Mouse (Mus musculus) heart, embryonic 10.5 days (tissue): ENCODE measurements around the gene Dcaf8. TPM values are rescaled to one million over a fixed set of nuclear protein-coding genes. Genes with fewer than 3 reads are reported as not detected.

Source experiments
- DNase-seq: peaks from one replicate; pipeline ENCODE4 v3.0.0-alpha.2; 2017; ENCODE audit warnings: low spot score
- H3K27ac ChIP-seq: fragments of 300-500 bp; sonication (generic); 2 replicates; pipeline ENCODE4 v1.5.1; 2016; ENCODE audit warnings: mild to moderate bottlenecking
- H3K27me3 ChIP-seq: fragments of 300-500 bp; sonication (generic); 2 replicates; pipeline ENCODE4 v1.6.1; 2016; ENCODE audit warnings: mild to moderate bottlenecking; ENCODE audit not compliant: poor library complexity, insufficient read depth, severe bottlenecking
- H3K36me3 ChIP-seq: fragments of 300-500 bp; sonication (generic); 2 replicates; pipeline ENCODE4 v1.6.1; 2016; ENCODE audit warnings: mild to moderate bottlenecking, moderate library complexity
- H3K4me1 ChIP-seq: fragments of 300-500 bp; sonication (generic); 2 replicates; pipeline ENCODE4 v1.6.1; 2016; ENCODE audit warnings: mild to moderate bottlenecking
- H3K4me3 ChIP-seq: fragments of 300-500 bp; sonication (generic); 2 replicates; pipeline ENCODE4 v1.5.1; 2016; ENCODE audit warnings: mild to moderate bottlenecking, moderate library complexity
- H3K9me3 ChIP-seq: fragments of 300-500 bp; sonication (generic); 2 replicates; pipeline ENCODE4 v1.6.1; 2016; ENCODE audit warnings: mild to moderate bottlenecking, moderate library complexity
- WGBS: fragments of 180-500 bp; shearing (Covaris S2); methylation state at CpG from one replicate; pipeline ENCODE4 v1.1.7; 2016; 5-methylcytosine and 5-hydroxymethylcytosine counted together
- polyA plus RNA-seq: library from polyadenylated mRNA; unstranded; fragments of >200 nt; fragmentation: Nextera tagmentation; extraction: Ambion mirVana; gene quantifications from 2 replicates; pipeline ENCODE4 v1.2.1, GENCODE M21; 2016

The Dcaf8 gene
- polyA plus RNA-seq, 1 experiment from 2014 or later, result 110 TPM

GRCm38 (mm10) chr1:172155518-172155917, 7.6 kb downstream of the Dcaf8 start:
- Histone ChIP-seq H3K27ac (no peak overlapping the region), H3K4me3 (no peak overlapping the region), H3K27me3 (no peaks in the 10 kb centered on the region), H3K9me3 (no peaks in the 10 kb centered on the region), H3K36me3 (peaks cover 61% of the 10 kb centered on the region), H3K4me1 (peaks cover 9% of the 10 kb centered on the region; the same call in 1 of the 2 replicates)
- 90% methylated on average over 3 of the region's 3 CpGs for WGBS
- DNase-seq, result no peak

- peaks cover 18% of the 10 kb centered on the region for H3K4me1 ChIP-seq
- peak overlapping the region; percentile 81 for H3K27ac ChIP-seq
- H3K27me3 ChIP-seq, result no peaks in the 10 kb centered on the region
- no peaks in the 10 kb centered on the region for H3K9me3 ChIP-seq
- 53% methylated on average over 4 of the region's 4 CpGs for WGBS
- DNase-seq, result no peak
- H3K36me3 ChIP-seq, result peaks cover 18% of the 10 kb centered on the region
- 0 out of 2 replicates have a peak overlapping the region, but pooled peaks have one; percentile 2 for H3K4me3 ChIP-seq
Observed at GRCm38 (mm10) chr1:172159970-172160369, 12.1 kb downstream of the Dcaf8 start.

- Histone ChIP-seq H3K27me3 (no peaks in the 10 kb centered on the region), H3K27ac (peak overlapping the region; percentile 81), H3K9me3 (no peaks in the 10 kb centered on the region), H3K36me3 (peaks cover 20% of the 10 kb centered on the region), H3K4me3 (0 out of 2 replicates have a peak overlapping the region, but pooled peaks have one; percentile 2), H3K4me1 (peaks cover 18% of the 10 kb centered on the region)
- no peak for DNase-seq
Observed at GRCm38 (mm10) chr1:172160508-172160907, 12.6 kb downstream of the Dcaf8 start.

- no peak overlapping the region for H3K4me3 ChIP-seq
- no peak overlapping the region for H3K27ac ChIP-seq
- WGBS, result 91% methylated on average over 1 of the region's 1 CpGs
- H3K4me1 ChIP-seq, result peaks cover 18% of the 10 kb centered on the region
- no peaks in the 10 kb centered on the region for H3K9me3 ChIP-seq
- H3K27me3 ChIP-seq, result no peaks in the 10 kb centered on the region
- DNase-seq, result no peak
- H3K36me3 ChIP-seq, result peaks cover 21% of the 10 kb centered on the region
Observed at GRCm38 (mm10) chr1:172162009-172162408, 14.1 kb downstream of the Dcaf8 start.

GRCm38 (mm10) chr1:172162959-172163358, 15.1 kb downstream of the Dcaf8 start:
- no peak for DNase-seq
- Histone ChIP-seq H3K4me1 (peaks cover 18% of the 10 kb centered on the region), H3K27me3 (no peaks in the 10 kb centered on the region), H3K4me3 (no peak overlapping the region), H3K36me3 (peaks cover 30% of the 10 kb centered on the region), H3K9me3 (no peaks in the 10 kb centered on the region), H3K27ac (no peak overlapping the region)
- WGBS, result 91% methylated on average over 6 of the region's 6 CpGs

GRCm38 (mm10) chr1:172167911-172168310, 20.0 kb downstream of the Dcaf8 start:
- Histone ChIP-seq H3K4me3 (no peak overlapping the region), H3K36me3 (peaks cover 79% of the 10 kb centered on the region), H3K4me1 (no peaks in the 10 kb centered on the region), H3K27me3 (no peaks in the 10 kb centered on the region), H3K27ac (no peak overlapping the region), H3K9me3 (no peaks in the 10 kb centered on the region)
- 91% methylated on average over 5 of the region's 5 CpGs for WGBS
- no peak for DNase-seq

GRCm38 (mm10) chr1:172169809-172170208, 21.9 kb downstream of the Dcaf8 start:
- peaks cover 97% of the 10 kb centered on the region for H3K36me3 ChIP-seq
- 96% methylated on average over 5 of the region's 5 CpGs for WGBS
- H3K27me3 ChIP-seq, result no peaks in the 10 kb centered on the region
- no peaks in the 10 kb centered on the region for H3K9me3 ChIP-seq
- no peak for DNase-seq
- H3K4me1 ChIP-seq, result peaks cover 6% of the 10 kb centered on the region
- H3K4me3 ChIP-seq, result no peak overlapping the region
- no peak overlapping the region for H3K27ac ChIP-seq

- Histone ChIP-seq H3K27ac (no peak overlapping the region), H3K4me3 (no peak overlapping the region), H3K36me3 (peaks cover 94% of the 10 kb centered on the region), H3K4me1 (peaks cover 6% of the 10 kb centered on the region), H3K9me3 (no peaks in the 10 kb centered on the region), H3K27me3 (no peaks in the 10 kb centered on the region)
- DNase-seq, result no peak
- WGBS, result 91% methylated on average over 21 of the region's 21 CpGs
Observed at GRCm38 (mm10) chr1:172172381-172172780, 24.5 kb downstream of the Dcaf8 start.

- 88% methylated on average over 5 of the region's 5 CpGs for WGBS
Observed at GRCm38 (mm10) chr1:172173181-172173580, 25.3 kb downstream of the Dcaf8 start.

GRCm38 (mm10) chr1:172177791-172178190, 29.9 kb downstream of the Dcaf8 start:
- no peak for DNase-seq
- Histone ChIP-seq H3K27me3 (no peaks in the 10 kb centered on the region), H3K27ac (no peak overlapping the region), H3K36me3 (peaks cover 92% of the 10 kb centered on the region), H3K4me1 (peaks cover 6% of the 10 kb centered on the region), H3K4me3 (no peak overlapping the region), H3K9me3 (no peaks in the 10 kb centered on the region)
- 91% methylated on average over 7 of the region's 7 CpGs for WGBS

More at GRCm38 (mm10) chr1:172173181-172173580, 25.3 kb downstream of the Dcaf8 start:
- H3K36me3 ChIP-seq, result peaks cover 94% of the 10 kb centered on the region
- no peaks in the 10 kb centered on the region for H3K27me3 ChIP-seq
- no peak overlapping the region for H3K27ac ChIP-seq
- DNase-seq, result no peak
- no peaks in the 10 kb centered on the region for H3K9me3 ChIP-seq
- H3K4me3 ChIP-seq, result no peak overlapping the region
- H3K4me1 ChIP-seq, result peaks cover 6% of the 10 kb centered on the region

- Histone ChIP-seq H3K36me3 (peaks cover 82% of the 10 kb centered on the region), H3K9me3 (no peaks in the 10 kb centered on the region), H3K4me3 (no peak overlapping the region), H3K27me3 (no peaks in the 10 kb centered on the region), H3K27ac (no peak overlapping the region), H3K4me1 (peaks cover 2% of the 10 kb centered on the region)
- WGBS, result 77% methylated on average over 7 of the region's 7 CpGs
- DNase-seq, result no peak
Observed at GRCm38 (mm10) chr1:172179102-172179501, 31.2 kb downstream of the Dcaf8 start.

GRCm38 (mm10) chr1:172180881-172181280, 33.0 kb downstream of the Dcaf8 start:
- Histone ChIP-seq H3K9me3 (no peaks in the 10 kb centered on the region), H3K4me1 (no peaks in the 10 kb centered on the region), H3K36me3 (peaks cover 75% of the 10 kb centered on the region), H3K27me3 (no peaks in the 10 kb centered on the region), H3K27ac (no peak overlapping the region), H3K4me3 (no peak overlapping the region)
- 80% methylated on average over 4 of the region's 4 CpGs for WGBS
- no peak for DNase-seq

- H3K4me1 ChIP-seq, result no peaks in the 10 kb centered on the region
- H3K9me3 ChIP-seq, result no peaks in the 10 kb centered on the region
- no peaks in the 10 kb centered on the region for H3K27me3 ChIP-seq
- no peak overlapping the region for H3K4me3 ChIP-seq
- no peak overlapping the region for H3K27ac ChIP-seq
- H3K36me3 ChIP-seq, result peaks cover 76% of the 10 kb centered on the region
- WGBS, result 96% methylated on average over 3 of the region's 3 CpGs
- no peak for DNase-seq
Observed at GRCm38 (mm10) chr1:172181777-172182176, 33.9 kb downstream of the Dcaf8 start.

- Histone ChIP-seq H3K9me3 (no peaks in the 10 kb centered on the region), H3K36me3 (peaks cover 79% of the 10 kb centered on the region), H3K27me3 (no peaks in the 10 kb centered on the region), H3K4me3 (no peak overlapping the region), H3K4me1 (no peaks in the 10 kb centered on the region), H3K27ac (no peak overlapping the region)
- 90% methylated on average over 6 of the region's 6 CpGs for WGBS
- DNase-seq, result peak; percentile 62
Observed at GRCm38 (mm10) chr1:172183056-172183455, 35.2 kb downstream of the Dcaf8 start.
